Mouse (Mus musculus) intestine, embryonic 16.5 days (tissue): Measurements from ENCODE around the gene Garnl3. TPM values are rescaled to one million over a fixed set of nuclear protein-coding genes. Genes with fewer than 3 reads are reported as not detected.

Experiments
- ATAC-seq: fragments of 200-750 bp; cut with Nextera tagmentation; 2 replicates; pipeline ENCODE4 v1.8.0; 2017; ENCODE audit warnings: moderate TSS enrichment, moderate library complexity
- H3K27ac ChIP-seq: fragments of 300-500 bp; sonication (generic); 2 replicates; pipeline ENCODE4 v1.5.1; 2014; ENCODE audit warnings: mild to moderate bottlenecking, low read length
- H3K27me3 ChIP-seq: fragments of 300-500 bp; sonication (generic); replicated peaks from 2 replicates; pipeline ENCODE4 v1.6.1; 2014; ENCODE audit warnings: low read length, control low read depth, mixed read lengths; ENCODE audit not compliant: control insufficient read depth, insufficient read depth
- H3K36me3 ChIP-seq: fragments of 300-500 bp; sonication (generic); 2 replicates; pipeline ENCODE4 v1.6.1; 2014; ENCODE audit warnings: low read length, control low read depth; ENCODE audit not compliant: control insufficient read depth, insufficient read depth
- H3K4me1 ChIP-seq: fragments of 300-500 bp; sonication (generic); 2 replicates; pipeline ENCODE4 v1.6.1; 2014; ENCODE audit warnings: low read length, control low read depth, mixed read lengths; ENCODE audit not compliant: control insufficient read depth, insufficient read depth
- H3K4me2 ChIP-seq: fragments of 300-500 bp; sonication (generic); 2 replicates; pipeline ENCODE4 v1.6.1; 2014; ENCODE audit warnings: low read depth, low read length, control low read depth
- H3K4me3 ChIP-seq: fragments of 300-500 bp; sonication (generic); 2 replicates; pipeline ENCODE4 v1.5.1; 2014; ENCODE audit warnings: mild to moderate bottlenecking, low read length
- H3K9ac ChIP-seq: fragments of 300-500 bp; sonication (generic); 2 replicates; pipeline ENCODE4 v1.6.1; 2014; ENCODE audit warnings: low read depth, low read length
- H3K9me3 ChIP-seq: fragments of 300-500 bp; sonication (generic); 2 replicates; pipeline ENCODE4 v1.6.1; 2016; ENCODE audit warnings: low read length, control low read depth; ENCODE audit not compliant: control insufficient read depth
- WGBS: fragments of 180-500 bp; shearing (Covaris S2); extraction: QIAGEN DNeasy Blood & Tissue Kit; methylation state at CpG from one replicate; pipeline ENCODE4 v1.1.7; 2014; 5-methylcytosine and 5-hydroxymethylcytosine counted together
- polyA plus RNA-seq: library from polyadenylated mRNA; unstranded; fragments of >200 nt; fragmentation: Nextera tagmentation; extraction: Ambion mirVana; gene quantifications from 2 replicates; pipeline ENCODE4 v1.2.1, GENCODE M21; 2015

Gene Garnl3
- polyA plus RNA-seq, 1 experiment from 2014 or later = 10.2 TPM

- no peak for ATAC-seq
- WGBS = 62% methylated on average over 10 of the region's 10 CpGs
- no peak overlapping the region for H3K27ac ChIP-seq
Observed at GRCm38 (mm10) chr2:33173126-33173525, 41.7 kb upstream of the Garnl3 start.

GRCm38 (mm10) chr2:33170777-33171565 lies 39.5 kb upstream of the Garnl3 start:
- Histone ChIP-seq H3K4me3 (no peak overlapping the region), H3K27ac (no peak overlapping the region), H3K9ac (no peak overlapping the region), H3K4me2 (no peak overlapping the region), H3K36me3 (no peaks in the 10 kb centered on the region), H3K4me1 (peaks cover 5% of the 10 kb centered on the region), H3K27me3 (no peaks in the 10 kb centered on the region), H3K9me3 (no peaks in the 10 kb centered on the region)
- ATAC-seq = no peak
- WGBS = 60% methylated on average over 10 of the region's 10 CpGs

More at GRCm38 (mm10) chr2:33173126-33173525, 41.7 kb upstream of the Garnl3 start:
- no peaks in the 10 kb centered on the region for H3K36me3 ChIP-seq
- H3K27me3 ChIP-seq = no peaks in the 10 kb centered on the region
- H3K4me3 ChIP-seq = no peak overlapping the region
- H3K9ac ChIP-seq = peak overlapping the region; percentile 24; the same call in 1 of the 2 replicates
- peaks cover 13% of the 10 kb centered on the region for H3K4me1 ChIP-seq
- H3K9me3 ChIP-seq = no peaks in the 10 kb centered on the region
- no peak overlapping the region for H3K4me2 ChIP-seq

GRCm38 (mm10) chr2:33169445-33169844 lies 38.0 kb upstream of the Garnl3 start:
- H3K9me3 ChIP-seq = no peaks in the 10 kb centered on the region
- no peak overlapping the region for H3K4me2 ChIP-seq
- WGBS = 73% methylated on average over 6 of the region's 6 CpGs
- H3K4me3 ChIP-seq = no peak overlapping the region
- no peak overlapping the region for H3K9ac ChIP-seq
- no peak for ATAC-seq
- H3K4me1 ChIP-seq = peaks cover 17% of the 10 kb centered on the region
- H3K36me3 ChIP-seq = no peaks in the 10 kb centered on the region
- H3K27me3 ChIP-seq = no peaks in the 10 kb centered on the region
- no peak overlapping the region for H3K27ac ChIP-seq

- no peak overlapping the region for H3K4me3 ChIP-seq
- H3K27me3 ChIP-seq = no peaks in the 10 kb centered on the region
- ATAC-seq = no peak
- H3K9me3 ChIP-seq = no peaks in the 10 kb centered on the region
- WGBS = 77% methylated on average over 3 of the region's 3 CpGs
- peaks cover 17% of the 10 kb centered on the region for H3K4me1 ChIP-seq
- H3K27ac ChIP-seq = no peak overlapping the region
- no peaks in the 10 kb centered on the region for H3K36me3 ChIP-seq
- H3K4me2 ChIP-seq = no peak overlapping the region
- no peak overlapping the region for H3K9ac ChIP-seq
Observed at GRCm38 (mm10) chr2:33167060-33167459, 35.6 kb upstream of the Garnl3 start.

- H3K4me1 ChIP-seq = peaks cover 17% of the 10 kb centered on the region
- peak; percentile 60; the same call in 1 of the 2 replicates for ATAC-seq
- H3K27ac ChIP-seq = peak overlapping the region; percentile 26
- peak overlapping the region; percentile 23; the same call in 1 of the 2 replicates for H3K9ac ChIP-seq
- WGBS = 38% methylated on average over 7 of the region's 7 CpGs
- no peaks in the 10 kb centered on the region for H3K27me3 ChIP-seq
- no peaks in the 10 kb centered on the region for H3K9me3 ChIP-seq
- no peaks in the 10 kb centered on the region for H3K36me3 ChIP-seq
- H3K4me3 ChIP-seq = no peak overlapping the region
- no peak overlapping the region for H3K4me2 ChIP-seq
Observed at GRCm38 (mm10) chr2:33165710-33166374, 34.4 kb upstream of the Garnl3 start.

- Histone ChIP-seq H3K4me1 (peaks cover 17% of the 10 kb centered on the region), H3K27me3 (no peaks in the 10 kb centered on the region), H3K4me2 (no peak overlapping the region), H3K9ac (0 out of 2 replicates have a peak overlapping the region, but pooled peaks have one; percentile 23), H3K27ac (peak overlapping the region; percentile 26), H3K36me3 (no peaks in the 10 kb centered on the region), H3K4me3 (no peak overlapping the region), H3K9me3 (no peaks in the 10 kb centered on the region)
- no peak for ATAC-seq
- 52% methylated on average over 4 of the region's 4 CpGs for WGBS
Observed at GRCm38 (mm10) chr2:33165229-33165628, 33.8 kb upstream of the Garnl3 start.

- Histone ChIP-seq H3K9ac (no peak overlapping the region), H3K27me3 (no peaks in the 10 kb centered on the region), H3K36me3 (no peaks in the 10 kb centered on the region), H3K4me1 (peaks cover 22% of the 10 kb centered on the region), H3K27ac (no peak overlapping the region), H3K4me3 (no peak overlapping the region), H3K9me3 (no peaks in the 10 kb centered on the region), H3K4me2 (no peak overlapping the region)
- 58% methylated on average over 3 of the region's 3 CpGs for WGBS
- no peak for ATAC-seq
Observed at GRCm38 (mm10) chr2:33164646-33165045, 33.2 kb upstream of the Garnl3 start.

GRCm38 (mm10) chr2:33162126-33162525 lies 30.7 kb upstream of the Garnl3 start:
- WGBS = 97% methylated on average over 2 of the region's 2 CpGs
- H3K9me3 ChIP-seq = no peaks in the 10 kb centered on the region
- no peak overlapping the region for H3K27ac ChIP-seq
- ATAC-seq = no peak
- H3K36me3 ChIP-seq = no peaks in the 10 kb centered on the region
- H3K4me3 ChIP-seq = no peak overlapping the region
- H3K4me2 ChIP-seq = no peak overlapping the region
- peaks cover 27% of the 10 kb centered on the region for H3K4me1 ChIP-seq
- no peak overlapping the region for H3K9ac ChIP-seq
- H3K27me3 ChIP-seq = no peaks in the 10 kb centered on the region

GRCm38 (mm10) chr2:33160326-33160973 lies 29.0 kb upstream of the Garnl3 start:
- Histone ChIP-seq H3K4me1 (peaks cover 16% of the 10 kb centered on the region), H3K27ac (no peak overlapping the region), H3K27me3 (no peaks in the 10 kb centered on the region), H3K4me3 (no peak overlapping the region), H3K4me2 (no peak overlapping the region), H3K9me3 (no peaks in the 10 kb centered on the region), H3K9ac (no peak overlapping the region), H3K36me3 (no peaks in the 10 kb centered on the region)
- WGBS = 71% methylated on average over 12 of the region's 12 CpGs
- ATAC-seq = no peak
